Mouse (Mus musculus): ENCODE data around the gene Nat8. TPM values are rescaled to one million over a fixed set of nuclear protein-coding genes. Genes with fewer than 3 reads are reported as not detected.
"Not testable (repeated sequence)": the region's sequence is repeated elsewhere in the genome, so short reads cannot be mapped to it uniquely, and the experiment has no call there.

Gene Nat8
- total RNA-seq, 4 experiments from 2014 or later = not detected

DNA sequence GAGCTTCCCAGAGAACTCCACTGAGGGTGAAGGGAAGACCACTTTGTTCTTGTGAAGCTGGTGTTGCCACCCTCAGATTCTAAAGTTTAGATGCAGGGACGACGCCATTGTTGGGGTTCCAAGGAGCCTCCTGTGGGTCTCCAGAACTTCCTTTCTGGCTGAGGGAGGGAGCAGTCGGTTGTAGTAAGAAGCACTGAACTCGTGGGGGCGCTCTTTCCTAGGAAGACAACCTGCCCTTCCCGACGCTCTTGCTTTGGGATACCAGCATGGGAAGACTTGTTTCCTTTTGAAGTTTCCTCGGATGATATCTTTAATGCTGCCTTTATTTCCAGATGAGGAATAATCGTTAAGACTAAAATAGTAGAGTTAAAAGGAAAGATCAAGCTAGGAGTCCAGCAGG is 4.9 kb upstream of the Nat8 start:
- DNase-seq (ENCODE audit: low spot score in 2 of 2) = peak in 1 of 2 experiments; percentile 14

DNA sequence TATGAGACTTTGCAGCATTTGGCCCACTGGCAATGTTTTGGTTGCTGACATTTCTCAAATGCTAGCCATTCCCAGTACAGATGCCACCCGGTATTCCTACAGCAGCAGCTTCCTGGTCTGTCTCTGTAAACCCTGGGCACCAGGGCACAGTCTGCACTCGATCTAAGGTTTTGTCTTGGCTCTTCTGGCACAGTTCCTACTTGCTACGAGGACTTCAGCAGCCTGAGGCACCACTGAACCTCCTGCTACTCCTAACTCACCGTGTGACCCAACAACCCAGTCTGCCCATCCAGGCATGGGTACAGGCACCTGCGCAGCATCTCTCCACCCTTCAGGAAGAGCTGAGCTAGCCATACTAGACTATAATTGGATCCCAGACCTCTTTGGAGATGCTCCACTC is 4.2 kb upstream of the Nat8 start:
- DNase-seq (ENCODE audit: low spot score in 2 of 2) = not testable (repeated sequence)

DNA sequence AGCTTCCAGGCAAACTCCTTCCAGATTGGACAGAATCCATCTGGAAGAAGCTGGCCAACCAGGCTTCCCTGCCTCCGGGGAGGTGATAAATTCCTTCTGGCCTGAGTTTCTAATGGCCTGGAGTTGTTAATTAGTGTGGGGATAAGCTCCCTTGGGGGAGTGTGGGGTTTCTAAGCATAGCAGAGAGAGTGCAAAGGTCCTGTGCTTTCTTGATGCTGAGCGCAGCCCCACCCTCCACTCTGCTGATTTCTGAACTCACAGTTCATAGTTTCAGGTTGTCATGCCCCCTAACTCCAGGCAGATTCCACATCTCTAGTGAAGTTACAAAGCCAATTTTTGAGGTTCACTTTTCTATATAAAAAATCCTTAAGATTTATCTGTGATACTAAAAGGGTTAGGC is 3.2 kb upstream of the Nat8 start:
- DNase-seq (ENCODE audit: low spot score in 2 of 2) = not testable (repeated sequence)

GRCm38 (mm10) chr6:85834504-85835100 is 2.7 kb upstream of the Nat8 start:
- DNase-seq (ENCODE audit: low spot score in 2 of 2) = not testable (repeated sequence)

GRCm38 (mm10) chr6:85829462-85829861 is 2.4 kb downstream of the Nat8 start:
- DNase-seq (ENCODE audit: low spot score in 2 of 2) = no peak

DNA sequence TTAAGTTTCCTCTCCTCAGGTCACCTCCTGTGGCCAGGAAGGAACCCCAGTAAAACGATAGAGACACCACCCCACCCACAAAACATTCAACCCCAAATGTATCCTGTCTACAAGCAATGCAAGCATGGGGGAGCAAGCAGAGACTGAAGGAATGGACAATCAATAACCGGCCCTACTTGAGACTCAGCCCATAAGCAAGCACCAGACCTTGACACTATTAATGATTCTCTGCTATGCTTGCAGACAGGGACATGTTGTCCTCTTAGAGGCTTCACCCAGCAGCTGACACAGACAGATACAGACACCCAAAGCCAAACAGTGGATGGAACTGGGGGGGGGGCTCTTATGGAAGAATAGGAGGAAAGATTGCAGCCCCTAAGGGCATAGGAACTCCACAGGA is 6.0 kb downstream of the Nat8 start:
- no peak for DNase-seq (ENCODE audit: low spot score in 2 of 2)

DNA sequence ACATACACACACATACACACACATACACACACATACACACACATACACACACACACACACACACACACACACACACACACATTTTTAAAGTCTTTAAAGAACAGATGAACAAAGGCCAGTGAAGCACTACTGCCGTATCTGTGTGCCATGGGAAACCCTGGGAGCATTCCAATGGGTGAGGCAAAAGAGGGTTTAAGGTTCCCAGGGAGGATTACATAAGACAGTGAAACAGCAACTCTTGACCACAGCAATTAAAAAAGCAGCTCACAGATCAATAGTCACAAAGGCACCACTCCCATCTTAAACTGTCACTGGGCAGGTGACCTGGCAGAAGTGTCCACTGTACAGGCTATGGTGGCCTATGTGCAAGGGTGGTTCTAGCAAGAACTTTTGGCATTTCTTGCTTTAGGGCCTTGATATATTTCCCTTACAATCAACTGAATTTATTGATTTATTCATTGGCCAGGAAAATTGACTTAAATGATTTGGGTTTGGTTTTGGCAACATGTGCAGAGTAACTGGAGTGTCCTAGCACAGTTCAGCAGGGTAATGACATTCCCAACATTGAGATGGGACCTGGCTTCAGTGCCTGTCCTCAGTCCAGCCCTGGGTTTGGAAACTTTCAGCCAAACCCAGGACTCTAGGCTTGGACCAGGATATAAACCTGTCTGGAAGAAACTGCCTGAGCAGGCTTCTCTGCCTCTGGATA is 8.3 kb downstream of the Nat8 start:
- no peak for DNase-seq (ENCODE audit: low spot score in 2 of 2)

DNA sequence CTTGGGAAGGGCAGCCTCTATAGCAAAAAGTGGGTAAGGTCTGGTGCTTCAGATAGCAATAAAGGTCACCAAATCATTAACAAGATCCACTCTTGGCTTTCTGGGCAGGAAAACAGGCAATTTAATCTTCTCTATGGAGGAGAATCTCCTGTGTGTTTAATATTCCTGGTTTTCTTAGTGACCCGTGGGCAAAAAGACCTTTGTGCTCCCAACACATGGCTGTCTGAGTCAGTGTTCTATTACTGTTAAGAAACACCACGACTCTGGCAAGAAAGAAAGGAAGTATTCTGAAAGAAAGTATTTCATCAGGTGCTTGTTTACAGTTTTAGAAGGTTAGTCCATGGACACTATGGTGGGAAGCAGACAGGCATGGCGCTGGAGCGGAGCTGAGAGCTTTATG is 9.6 kb downstream of the Nat8 start:
- DNase-seq (ENCODE audit: low spot score in 2 of 2) = no peak

DNA sequence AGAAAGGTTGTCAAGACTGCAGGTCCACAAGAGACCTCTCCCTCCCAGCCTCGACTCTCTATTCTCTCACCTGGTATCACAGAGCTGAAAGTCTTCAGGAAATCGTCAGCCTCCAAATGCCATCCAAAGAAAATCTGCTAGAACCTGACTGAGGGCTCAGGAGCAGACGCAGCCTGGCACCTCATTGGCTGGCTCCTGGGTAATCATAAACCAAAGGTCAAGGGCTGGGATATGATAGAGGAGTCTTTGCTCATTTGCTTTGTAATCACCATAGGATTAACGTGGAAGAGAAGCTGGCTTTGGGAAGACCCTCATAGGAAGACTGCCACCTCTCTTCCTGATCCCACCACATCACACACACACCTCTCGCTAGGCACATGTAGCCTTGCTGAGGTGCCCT is 11.0 kb downstream of the Nat8 start, which contains the start of the genes Nat8f6 and Nat8f5:
Nat8f6 (minus strand) TSS at position 118 of the 400 bp plus-strand sequence.
Nat8f5 (minus strand) TSS at position 136 of the 400 bp plus-strand sequence.
- no peak for DNase-seq (ENCODE audit: low spot score in 2 of 2)

DNA sequence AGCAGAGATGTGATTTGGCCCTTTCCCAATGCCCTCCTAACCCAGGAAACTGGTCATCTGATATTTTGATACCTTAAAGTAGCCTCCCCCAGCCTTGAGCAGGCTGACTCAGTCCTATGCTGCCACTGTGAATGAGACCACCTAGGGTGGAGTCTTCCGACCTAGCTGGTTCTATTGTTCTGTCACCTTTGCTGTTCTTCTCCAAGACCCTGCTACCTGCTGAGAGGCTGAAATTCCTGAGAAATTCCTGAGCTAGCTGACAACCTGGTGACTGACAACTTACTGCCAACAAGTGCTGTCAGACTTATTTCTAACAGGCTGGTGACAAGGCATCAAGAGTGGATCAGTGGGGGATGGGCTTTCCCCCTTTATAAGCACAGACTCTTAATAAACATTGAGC is 13.5 kb downstream of the Nat8 start:
- DNase-seq (ENCODE audit: low spot score in 2 of 2) = no peak

DNA sequence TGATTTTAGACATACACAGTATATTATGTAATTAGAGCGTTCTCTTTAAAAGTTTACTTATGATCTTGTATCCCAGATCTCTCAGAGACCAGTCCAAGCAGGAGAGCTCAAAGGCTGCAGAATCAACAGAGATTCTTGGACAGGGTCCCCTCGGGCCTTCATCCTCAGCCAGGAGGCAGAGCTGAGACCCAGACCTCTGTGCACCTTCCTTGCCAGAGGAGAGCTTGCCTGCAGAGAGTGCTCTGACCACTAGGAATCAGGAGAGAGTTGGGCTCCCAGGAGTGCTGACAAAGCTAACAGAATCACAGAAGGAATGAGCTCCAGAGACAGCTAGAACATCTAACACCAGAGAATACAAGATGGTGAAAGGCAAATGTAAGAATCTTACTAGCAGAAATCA is 18.5 kb downstream of the Nat8 start:
- no peak for DNase-seq (ENCODE audit: low spot score in 2 of 2)

DNA sequence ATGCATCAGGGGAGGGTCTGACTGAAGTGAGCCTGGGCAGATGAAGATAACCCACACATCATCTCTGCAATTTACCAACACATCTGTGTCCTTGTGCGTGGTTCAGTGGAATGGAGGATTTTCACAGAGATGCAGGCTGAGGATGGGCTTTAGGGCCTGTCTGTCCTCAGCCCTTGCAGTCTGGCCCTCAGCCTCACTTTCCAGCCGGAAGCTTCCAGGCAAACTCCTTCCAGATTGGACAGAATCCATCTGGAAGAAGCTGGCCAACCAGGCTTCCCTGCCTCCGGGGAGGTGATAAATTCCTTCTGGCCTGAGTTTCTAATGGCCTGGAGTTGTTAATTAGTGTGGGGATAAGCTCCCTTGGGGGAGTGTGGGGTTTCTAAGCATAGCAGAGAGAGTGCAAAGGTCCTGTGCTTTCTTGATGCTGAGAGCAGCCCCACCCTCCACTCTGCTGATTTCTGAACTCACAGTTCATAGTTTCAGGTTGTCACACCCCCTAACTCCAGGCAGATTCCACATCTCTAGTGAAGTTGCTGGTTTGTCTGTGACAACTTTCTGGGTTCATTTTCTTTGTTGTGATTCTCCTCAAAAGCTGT is 20.8 kb downstream of the Nat8 start:
- not testable (repeated sequence) for DNase-seq (ENCODE audit: low spot score in 2 of 2)

GRCm38 (mm10) chr6:85810514-85810913 is 21.4 kb downstream of the Nat8 start:
- not testable (repeated sequence) for DNase-seq (ENCODE audit: low spot score in 2 of 2)

DNA sequence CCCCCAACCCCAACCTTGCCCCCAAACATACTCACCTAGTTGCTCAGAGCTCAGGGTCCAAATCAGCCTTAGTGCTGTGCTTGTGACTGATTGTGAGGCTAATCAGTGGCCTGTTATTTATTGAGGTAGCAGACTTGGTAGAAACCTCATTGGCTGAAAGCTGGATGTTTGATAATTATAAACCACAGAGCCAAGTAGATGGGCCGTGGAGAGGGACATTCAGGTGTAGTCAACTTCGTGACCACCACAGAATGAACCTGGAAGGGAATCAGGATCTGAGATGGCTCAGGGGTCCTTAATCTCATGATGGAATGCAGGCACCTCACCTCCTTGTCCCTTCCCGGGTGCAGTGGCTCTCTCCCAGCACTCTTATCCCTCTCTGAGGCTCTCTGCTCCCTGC is 22.1 kb downstream of the Nat8 start:
- DNase-seq (ENCODE audit: low spot score in 2 of 2) = not testable (repeated sequence)

DNA sequence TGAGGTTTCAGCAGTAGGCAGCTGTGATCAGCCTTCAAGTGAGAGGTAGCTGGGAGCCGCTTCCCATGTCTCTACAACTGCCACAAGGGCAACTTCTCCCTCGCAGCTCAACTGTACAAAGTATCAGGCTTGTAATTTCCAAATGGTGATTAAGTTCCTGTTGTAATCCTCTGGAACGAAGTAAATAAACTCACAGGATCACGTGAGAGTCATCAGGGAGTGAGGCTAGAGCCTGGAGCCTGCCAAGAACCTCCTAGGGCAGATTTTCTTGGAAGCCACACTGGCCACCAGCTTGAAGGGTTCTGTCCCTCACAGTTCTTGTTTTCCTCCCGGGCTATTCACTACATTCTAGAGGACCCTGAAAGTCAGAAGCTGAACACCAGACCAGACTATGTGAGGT is 28.7 kb downstream of the Nat8 start:
- not testable (repeated sequence) for DNase-seq (ENCODE audit: low spot score in 2 of 2)

Small RNAs within 50 kb of the gene (microRNA-seq; reads per million reads assigned to microRNA genes)
- not detected for gene Mir6375

Other genes starting within 250 kb of the Nat8 start
- gene Alms1, start 244.6 kb downstream of the Nat8 start, total RNA-seq (2022) = under 1 TPM; 0.53 to 0.80 (median 0.66) TPM
- gene Nat8f7, start 118.9 kb downstream of the Nat8 start, total RNA-seq (2022) = under 1 TPM in 1 of 4 experiments, not detected in 3; 0.18 TPM
- gene Nat8f3, start 66.3 kb downstream of the Nat8 start, total RNA-seq (2022) = under 1 TPM in 2 of 4 experiments, not detected in 2; 0.18 to 0.24 TPM
- not detected for gene Nat8f6, start 11.1 kb downstream of the Nat8 start, total RNA-seq (2022)
- not detected for gene Nat8f5, start 11.1 kb downstream of the Nat8 start, total RNA-seq (2022)
- gene Nat8f2, start 37.1 kb upstream of the Nat8 start, total RNA-seq (2022) = under 1 TPM in 1 of 4 experiments, not detected in 3; 0.13 TPM
- under 1 TPM in 1 of 4 experiments, not detected in 3; 0.13 TPM for gene Nat8f4, start 72.8 kb upstream of the Nat8 start, total RNA-seq (2022)
- gene Tprkb, start 79.8 kb upstream of the Nat8 start, total RNA-seq (2022) = 10 to 100 TPM; 17.1 to 24.6 (median 20.0) TPM
- gene Nat8f1, start 83.6 kb upstream of the Nat8 start, total RNA-seq (2022) = 1 to 10 TPM; 1.3 to 2.8 (median 1.9) TPM
- gene Dusp11, start 129.6 kb upstream of the Nat8 start, total RNA-seq (2022) = 10 to 100 TPM; 19.5 to 23.2 (median 22.1) TPM
- not detected for gene Figla, start 184.1 kb upstream of the Nat8 start, total RNA-seq (2022)
- under 1 TPM in 3 of 4 experiments, not detected in 1; 0.02 to 0.16 (median 0.15) TPM for gene Add2, start 196.6 kb upstream of the Nat8 start, total RNA-seq (2022)